Mouse (Mus musculus): Measurements from ENCODE around the gene Timm22.
A peak's percentile ranks its signal among the peaks of the same experiment; 100 is the strongest.

Gene Timm22

GRCm38 (mm10) chr11:76406702-76407583 is at the start of gene Timm22:
Timm22 (plus strand) TSS chr11:76406952.
- DNase-seq (ENCODE audit: low spot score in 2 of 2), result peak; percentile 94 to 97

- DNase-seq (ENCODE audit: low spot score in 2 of 2), result no peak
Observed at GRCm38 (mm10) chr11:76357464-76357863, 49.3 kb upstream of the Timm22 start.

GRCm38 (mm10) chr11:76358628-76359320 is 48.0 kb upstream of the Timm22 start:
- DNase-seq (ENCODE audit: low spot score in 2 of 2), result no peak

- DNase-seq (ENCODE audit: low spot score in 2 of 2), result no peak
Observed at GRCm38 (mm10) chr11:76360255-76360654, 46.5 kb upstream of the Timm22 start.

- DNase-seq (ENCODE audit: low spot score in 2 of 2), result no peak
Observed at GRCm38 (mm10) chr11:76361422-76361821, 45.3 kb upstream of the Timm22 start.

GRCm38 (mm10) chr11:76363178-76363577 is 43.6 kb upstream of the Timm22 start:
- no peak for DNase-seq (ENCODE audit: low spot score in 2 of 2)

GRCm38 (mm10) chr11:76363636-76364035 is 43.1 kb upstream of the Timm22 start:
- no peak for DNase-seq (ENCODE audit: low spot score in 2 of 2)

- DNase-seq (ENCODE audit: low spot score in 2 of 2), result no peak
Observed at GRCm38 (mm10) chr11:76364038-76364437, 42.7 kb upstream of the Timm22 start.

GRCm38 (mm10) chr11:76366720-76367119 is 40.0 kb upstream of the Timm22 start:
- DNase-seq (ENCODE audit: low spot score in 2 of 2), result no peak

- no peak for DNase-seq (ENCODE audit: low spot score in 2 of 2)
Observed at GRCm38 (mm10) chr11:76370491-76370890, 36.3 kb upstream of the Timm22 start.

GRCm38 (mm10) chr11:76372120-76372519 is 34.6 kb upstream of the Timm22 start:
- no peak for DNase-seq (ENCODE audit: low spot score in 2 of 2)

- no peak for DNase-seq (ENCODE audit: low spot score in 2 of 2)
Observed at GRCm38 (mm10) chr11:76372534-76372933, 34.2 kb upstream of the Timm22 start.

- no peak for DNase-seq (ENCODE audit: low spot score in 2 of 2)
Observed at GRCm38 (mm10) chr11:76374491-76375185, 32.1 kb upstream of the Timm22 start.

- no peak for DNase-seq (ENCODE audit: low spot score in 2 of 2)
Observed at GRCm38 (mm10) chr11:76376425-76376824, 30.3 kb upstream of the Timm22 start.

GRCm38 (mm10) chr11:76379921-76380544 is 26.7 kb upstream of the Timm22 start:
- DNase-seq (ENCODE audit: low spot score in 2 of 2), result no peak

- no peak for DNase-seq (ENCODE audit: low spot score in 2 of 2)
Observed at GRCm38 (mm10) chr11:76381201-76381885, 25.4 kb upstream of the Timm22 start.

- DNase-seq (ENCODE audit: low spot score in 2 of 2), result no peak
Observed at GRCm38 (mm10) chr11:76382711-76383324, 23.9 kb upstream of the Timm22 start.

- DNase-seq (ENCODE audit: low spot score in 2 of 2), result no peak
Observed at GRCm38 (mm10) chr11:76384307-76384706, 22.4 kb upstream of the Timm22 start.

- no peak for DNase-seq (ENCODE audit: low spot score in 2 of 2)
Observed at GRCm38 (mm10) chr11:76385017-76385416, 21.7 kb upstream of the Timm22 start.

GRCm38 (mm10) chr11:76385746-76386145 is 21.0 kb upstream of the Timm22 start:
- DNase-seq (ENCODE audit: low spot score in 2 of 2), result no peak

- DNase-seq (ENCODE audit: low spot score in 2 of 2), result no peak
Observed at GRCm38 (mm10) chr11:76387097-76387496, 19.7 kb upstream of the Timm22 start.
